Mouse (Mus musculus) thymus, adult 2 months (tissue): ENCODE results near the gene Fam71d. TPM values are rescaled to one million over a fixed set of nuclear protein-coding genes. Genes with fewer than 3 reads are reported as not detected.

Experiments used
- DNase-seq: peaks from one replicate; pipeline ENCODE4 v3.0.0; 2021
- H3K27ac ChIP-seq: fragments of 200-500 bp; 2 replicates; pipeline ENCODE4 v1.5.1; 2012; ENCODE audit warnings: low read length, control low read depth; ENCODE audit not compliant: control insufficient read depth, insufficient read depth
- H3K27me3 ChIP-seq: fragments of 200-500 bp; 2 replicates; pipeline ENCODE4 v1.6.1; 2012; ENCODE audit warnings: mild to moderate bottlenecking, low read length, moderate library complexity, mixed read lengths; ENCODE audit not compliant: control insufficient read depth, insufficient read depth
- H3K36me3 ChIP-seq: fragments of 200-500 bp; 2 replicates; pipeline ENCODE4 v1.6.1; 2012; ENCODE audit warnings: mild to moderate bottlenecking, low read length, moderate library complexity; ENCODE audit not compliant: control insufficient read depth, insufficient read depth
- H3K4me1 ChIP-seq: fragments of 200-500 bp; replicated peaks from 2 replicates; pipeline ENCODE4 v1.6.1; 2012; ENCODE audit warnings: low read length; ENCODE audit not compliant: control insufficient read depth, insufficient read depth
- H3K4me3 ChIP-seq: fragments of 200-500 bp; 2 replicates; pipeline ENCODE4 v1.5.1; 2012; ENCODE audit warnings: mild to moderate bottlenecking, low read length, control low read depth, moderate library complexity; ENCODE audit not compliant: control insufficient read depth, insufficient read depth
- CTCF ChIP-seq: fragments of 200-500 bp; IDR thresholded peaks from 2 replicates; pipeline ENCODE4 v1.5.1; 2012; ENCODE audit warnings: mild to moderate bottlenecking, control low read depth, low read length, moderate library complexity, borderline replicate concordance; ENCODE audit not compliant: control insufficient read depth, poor library complexity, insufficient read depth; ENCODE audit errors: extremely low read depth
- POLR2A ChIP-seq: fragments of 200-500 bp; IDR thresholded peaks from 2 replicates; pipeline ENCODE4 v1.6.1; 2012; ENCODE audit warnings: mild to moderate bottlenecking, low read length, control low read depth, moderate library complexity; ENCODE audit not compliant: control insufficient read depth, poor library complexity, insufficient read depth; ENCODE audit errors: extremely low read depth
- WGBS: fragments of 180-500 bp; shearing (Covaris S2); methylation state at CpG from one replicate; pipeline ENCODE4 v1.1.7; 2018; 5-methylcytosine and 5-hydroxymethylcytosine counted together
- polyA plus RNA-seq: library from polyadenylated mRNA; depleted of rRNA; stranded (reverse); fragments of >200 nt; gene quantifications from 2 replicates; pipeline ENCODE4 v1.2.3, GENCODE M21; 2012

Gene Fam71d
- polyA plus RNA-seq, 1 experiment = not detected

DNA sequence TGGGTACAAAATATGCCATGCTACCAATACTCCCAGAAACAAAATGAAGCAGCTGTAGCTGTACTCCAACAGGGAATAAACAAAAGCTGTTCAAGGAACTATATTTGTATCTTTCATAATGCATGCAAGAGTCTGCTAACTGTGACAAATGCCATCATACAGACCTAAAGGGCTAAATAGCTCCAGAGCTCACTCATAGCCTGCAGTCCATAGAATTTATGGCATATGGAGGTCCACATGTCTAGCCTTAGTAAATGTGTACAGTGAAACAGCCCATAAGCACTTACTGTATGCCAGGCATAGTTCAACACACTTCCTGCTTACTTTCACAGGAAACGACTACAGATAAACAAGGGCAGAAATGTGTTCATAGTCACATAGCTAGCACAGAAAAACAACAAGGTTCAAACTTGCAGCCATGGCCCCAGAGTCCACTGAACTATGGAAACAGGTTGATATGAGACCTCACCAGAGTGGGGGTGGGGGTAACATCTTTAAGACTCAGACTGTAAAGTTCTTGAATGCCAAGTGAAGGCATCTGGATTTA is 5.6 kb upstream of the Fam71d start:
- WGBS = 76% methylated on average over 1 of the region's 1 CpGs
- H3K4me1 ChIP-seq = no peaks in the 10 kb centered on the region
- no peaks in the 10 kb centered on the region for H3K36me3 ChIP-seq
- no peak overlapping the region for H3K4me3 ChIP-seq
- no peaks in the 10 kb centered on the region for H3K27me3 ChIP-seq
- DNase-seq = no peak
- H3K27ac ChIP-seq = no peak overlapping the region
- TF ChIP-seq POLR2A (no peak), CTCF (no peak)

DNA sequence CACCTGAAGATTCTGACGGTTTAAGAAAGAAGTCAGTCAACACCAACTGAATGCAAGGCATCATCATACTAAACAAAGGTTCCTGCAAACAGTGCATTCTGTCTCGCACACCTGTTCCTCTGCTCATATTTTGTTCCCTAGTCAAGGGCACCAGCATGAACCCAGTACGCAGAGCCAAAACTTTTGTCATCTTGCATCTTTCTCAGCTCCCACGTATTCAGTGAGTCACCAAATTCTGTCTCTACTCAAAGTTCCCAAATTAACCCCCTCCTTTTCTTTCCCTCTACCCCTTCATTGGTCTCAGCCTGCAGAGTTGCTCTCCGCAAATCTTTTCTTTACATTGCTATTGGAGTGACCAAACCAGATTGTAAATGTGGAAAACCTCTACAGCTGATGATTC is 2.5 kb upstream of the Fam71d start:
- no peak for DNase-seq
- TF ChIP-seq CTCF = no peak
- no peak for TF ChIP-seq POLR2A
- H3K4me1 ChIP-seq = no peaks in the 10 kb centered on the region
- H3K36me3 ChIP-seq = no peaks in the 10 kb centered on the region
- 94% methylated on average over 5 of the region's 5 CpGs for WGBS
- no peaks in the 10 kb centered on the region for H3K27me3 ChIP-seq
- no peak overlapping the region for H3K4me3 ChIP-seq
- H3K27ac ChIP-seq = no peak overlapping the region

DNA sequence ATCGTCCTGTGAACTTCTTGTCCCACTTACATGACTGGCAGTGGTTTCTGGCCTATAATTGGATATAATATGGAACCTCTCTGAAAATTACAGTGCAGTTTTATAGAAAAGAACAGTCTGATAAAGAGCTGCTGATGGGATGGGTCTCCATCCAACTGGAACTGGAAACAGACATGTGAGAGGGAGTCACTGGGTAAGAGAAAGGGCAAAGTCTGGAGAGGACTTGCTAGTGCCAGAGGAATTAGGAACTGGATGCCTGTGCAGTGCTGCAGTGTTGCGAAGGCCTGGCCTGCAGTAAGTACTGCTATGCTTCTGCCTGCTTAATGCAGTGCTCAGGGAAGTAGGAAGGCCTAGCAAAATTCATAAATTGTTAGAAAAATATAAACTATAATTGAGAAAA is 1.9 kb downstream of the Fam71d start:
- Histone ChIP-seq H3K27ac (no peak overlapping the region), H3K4me3 (no peak overlapping the region), H3K36me3 (no peaks in the 10 kb centered on the region), H3K27me3 (no peaks in the 10 kb centered on the region), H3K4me1 (no peaks in the 10 kb centered on the region)
- DNase-seq = no peak
- WGBS = 95% methylated on average over 2 of the region's 2 CpGs
- TF ChIP-seq POLR2A (no peak), CTCF (no peak)

DNA sequence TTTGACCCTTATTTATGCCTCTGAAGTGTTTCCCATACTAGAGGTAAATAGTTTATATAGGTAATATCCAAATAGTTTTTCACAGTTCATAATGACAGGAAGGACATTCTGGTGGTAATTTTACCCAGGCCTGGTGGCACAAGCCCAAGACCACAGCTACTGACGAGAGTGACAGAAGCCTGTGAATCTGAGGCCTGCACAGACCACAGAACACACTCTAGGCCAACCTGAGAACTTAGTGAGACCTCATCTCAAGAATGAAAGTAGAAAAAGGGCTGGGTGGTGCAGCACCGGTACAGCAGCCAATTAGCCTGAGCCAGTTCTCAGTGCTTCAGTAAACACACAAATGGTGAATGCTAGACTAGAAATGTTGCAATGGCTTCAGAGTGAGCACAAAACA is 26.4 kb downstream of the Fam71d start:
- WGBS = 38% methylated on average over 2 of the region's 2 CpGs
- TF ChIP-seq CTCF = no peak
- no peak for TF ChIP-seq POLR2A
- DNase-seq = no peak
- Histone ChIP-seq H3K4me1 (no peaks in the 10 kb centered on the region), H3K27ac (no peak overlapping the region), H3K4me3 (no peak overlapping the region), H3K27me3 (no peaks in the 10 kb centered on the region), H3K36me3 (no peaks in the 10 kb centered on the region)

DNA sequence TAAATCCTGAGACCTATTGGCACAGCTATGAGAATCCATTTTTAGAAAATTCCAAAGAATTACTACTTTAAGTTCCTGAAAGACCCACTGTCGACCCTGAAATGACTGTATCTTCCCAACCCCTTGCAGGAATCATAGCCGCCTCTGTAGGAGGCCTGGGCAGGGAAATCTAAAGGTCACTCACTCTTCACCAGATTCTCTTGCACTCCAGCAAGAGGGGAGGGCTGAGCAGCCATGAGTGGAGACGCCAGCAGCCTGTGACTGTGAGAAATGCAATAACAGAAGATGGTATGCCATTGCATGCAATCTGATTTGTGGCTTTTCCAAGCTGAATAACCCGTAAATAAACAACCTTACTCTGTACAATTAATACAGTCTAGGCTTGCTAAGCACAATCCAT is 36.4 kb downstream of the Fam71d start:
- TF ChIP-seq POLR2A (no peak), CTCF (no peak)
- no peaks in the 10 kb centered on the region for H3K36me3 ChIP-seq
- H3K27ac ChIP-seq = no peak overlapping the region
- no peak for DNase-seq
- 88% methylated on average over 4 of the region's 4 CpGs for WGBS
- no peaks in the 10 kb centered on the region for H3K27me3 ChIP-seq
- H3K4me1 ChIP-seq = no peaks in the 10 kb centered on the region
- no peak overlapping the region for H3K4me3 ChIP-seq

DNA sequence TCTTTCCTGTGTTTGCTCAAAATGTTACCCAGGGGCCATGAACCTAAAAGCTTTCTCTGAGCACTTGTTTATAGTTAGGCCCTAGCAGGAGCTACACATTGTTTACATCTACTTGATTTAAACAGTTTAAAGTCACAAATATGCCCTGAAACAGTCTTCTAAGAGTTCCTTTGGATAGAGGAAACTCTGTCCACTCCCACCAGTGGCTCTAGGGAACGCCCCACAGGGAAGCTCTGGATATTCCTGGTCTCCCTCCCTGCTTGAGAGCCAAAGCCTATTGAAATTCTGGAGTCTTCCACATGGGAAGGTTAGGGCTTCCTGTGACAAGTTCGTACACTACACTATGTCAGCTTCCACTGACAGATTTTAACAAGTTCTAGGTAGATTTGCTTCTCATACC is 48.3 kb downstream of the Fam71d start:
- Histone ChIP-seq H3K4me3 (no peak overlapping the region), H3K27ac (no peak overlapping the region), H3K36me3 (no peaks in the 10 kb centered on the region), H3K27me3 (no peaks in the 10 kb centered on the region), H3K4me1 (no peaks in the 10 kb centered on the region)
- WGBS = 91% methylated on average over 2 of the region's 2 CpGs
- no peak for TF ChIP-seq POLR2A
- no peak for TF ChIP-seq CTCF
- no peak for DNase-seq

DNA sequence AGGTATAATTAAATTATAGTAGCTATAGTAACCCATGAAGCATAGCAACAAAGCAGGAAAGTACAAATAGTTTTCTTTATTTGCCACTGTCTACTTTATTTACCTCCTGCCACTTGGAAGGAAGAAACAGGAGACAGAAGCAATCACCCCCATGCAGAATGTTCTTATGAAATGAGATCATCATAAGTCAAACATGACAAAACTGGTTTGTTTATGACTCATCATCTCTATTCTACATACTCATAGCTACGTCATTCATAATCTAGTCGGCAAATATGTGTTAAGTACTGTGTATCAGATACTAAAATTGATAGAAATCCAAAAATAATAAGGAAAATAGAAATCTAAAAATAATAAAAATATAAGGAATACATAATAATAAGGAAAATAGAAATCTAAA is 49.0 kb downstream of the Fam71d start:
- Histone ChIP-seq H3K4me1 (no peaks in the 10 kb centered on the region), H3K4me3 (no peak overlapping the region), H3K36me3 (no peaks in the 10 kb centered on the region), H3K27me3 (no peaks in the 10 kb centered on the region), H3K27ac (no peak overlapping the region)
- no peak for DNase-seq
- no peak for TF ChIP-seq CTCF
- no peak for TF ChIP-seq POLR2A
- WGBS = 91% methylated on average over 2 of the region's 2 CpGs
